Comparison of ENCODE assay signal across 11 mouse cellular contexts in genomic region chr11:19012001-19012400, GRCm38 (mm10). TPM values are rescaled to one million over a fixed set of nuclear protein-coding genes. Genes with fewer than 3 reads are reported as not detected.
A peak's percentile ranks its signal among the peaks of the same experiment; 100 is the strongest.
DNase-seq lines count a peak whose midpoint lies in the region; ATAC-seq lines count a peak whose summit lies in the region.
"Had no signal": no experiment of that assay in that cellular context is flagged by ENCODE, and none has a peak within 500 bp of the region (broad histone marks: within the 10 kb centered on the region; RNA-seq: fewer than 3 reads in every experiment).

No protein-coding gene starts in this region.

- H3K27ac ChIP-seq in neural tube, embryonic 11.5 days (ENCODE audit: low read depth, low read length), result peak overlapping the region; percentile 98
- peak overlapping the region; percentile 98 for H3K27ac ChIP-seq in limb, embryonic 10.5 days
- H3K27ac ChIP-seq: forebrain, embryonic 10.5 days had no signal

- no peaks in the 10 kb centered on the region for H3K9me3 ChIP-seq in neural tube, embryonic 11.5 days (ENCODE audit: control insufficient read depth, low read length)
- H3K9me3 ChIP-seq in limb, embryonic 10.5 days (replicated peaks), result no peaks in the 10 kb centered on the region
- H3K9me3 ChIP-seq: forebrain, embryonic 10.5 days had no signal

- 16% methylated on average over 2 of the region's 2 CpGs for WGBS in neural tube, embryonic 11.5 days
- WGBS in limb, embryonic 10.5 days, result 25% methylated on average over 2 of the region's 2 CpGs

- peak overlapping the region; percentile 89 for H3K4me3 ChIP-seq in neural tube, embryonic 11.5 days (ENCODE audit: low read depth, low read length)
- peak overlapping the region; percentile 72 for H3K4me3 ChIP-seq in limb, embryonic 10.5 days

- peak overlapping the region; percentile 92 for H3K4me2 ChIP-seq in neural tube, embryonic 11.5 days (ENCODE audit: low read depth)

- ATAC-seq in neural tube, embryonic 11.5 days (ENCODE audit: insufficient read depth, low FRiP score, low TSS enrichment), result no peak

- no peaks in the 10 kb centered on the region for H3K27me3 ChIP-seq in neural tube, embryonic 11.5 days (ENCODE audit: control insufficient read depth, insufficient read depth, low read length)
- peaks cover 70% of the 10 kb centered on the region for H3K27me3 ChIP-seq in limb, embryonic 10.5 days (ENCODE audit: low read depth, poor library complexity, severe bottlenecking)
- H3K27me3 ChIP-seq: CH12.LX had no signal

- H3K36me3 ChIP-seq in neural tube, embryonic 11.5 days (ENCODE audit: control insufficient read depth, insufficient read depth, low read length), result no peaks in the 10 kb centered on the region; the same call in none of the 2 replicates
- H3K36me3 ChIP-seq in limb, embryonic 10.5 days, result peaks cover 57% of the 10 kb centered on the region
- H3K36me3 ChIP-seq: forebrain, embryonic 10.5 days had no signal

- DNase-seq in embryo, embryonic 11 days, result peak; percentile 47
- no peak for DNase-seq in embryo, embryonic 9.5 days (ENCODE audit: extremely low spot score)
- DNase-seq in neural tube, embryonic 11.5 days (ENCODE audit: low spot score), result no peak
- no peak for DNase-seq in neural tube, embryonic 10.5 days (ENCODE audit: extremely low spot score, low spot score)
- DNase-seq in limb, embryonic 10.5 days (ENCODE audit: low spot score), result no peak
- no peak for DNase-seq in spleen, postnatal 10 days (ENCODE audit: low spot score in 2 of 2)
- DNase-seq in T-cell, adult 2 months (ENCODE audit: low spot score), result no peak
- no peak for DNase-seq in thymus, adult 18-20 months
- DNase-seq: lung, adult 2 months had no signal

- H3K4me1 ChIP-seq in neural tube, embryonic 11.5 days (ENCODE audit: control insufficient read depth, insufficient read depth, low read length), result peaks cover 52% of the 10 kb centered on the region
- H3K4me1 ChIP-seq in limb, embryonic 10.5 days, result peaks cover 85% of the 10 kb centered on the region

- H3K9ac ChIP-seq in neural tube, embryonic 11.5 days (ENCODE audit: low read length), result peak overlapping the region; percentile 99

RNA-seq across cellular contexts. Expression of gene Meis1, which starts 6.8 kb away (rescaled TPM):
- 183 and 189 TPM in 2 replicates for polyA plus RNA-seq in neural tube, embryonic 11.5 days (2014; fragmentation: Nextera tagmentation; extraction: Ambion mirVana)
- 109 and 119 TPM in 2 replicates for polyA plus RNA-seq in limb, embryonic 10.5 days (2016; fragmentation: Nextera tagmentation; extraction: Ambion mirVana)
